Mouse (Mus musculus) thymus, adult 2 months (tissue): ENCODE data around the gene Sgca.

Source experiments
- CTCF ChIP-seq: fragments of 200-500 bp; IDR thresholded peaks from 2 replicates; pipeline ENCODE4 v1.5.1; 2012; ENCODE audit warnings: mild to moderate bottlenecking, control low read depth, low read length, moderate library complexity, borderline replicate concordance; ENCODE audit not compliant: control insufficient read depth, poor library complexity, insufficient read depth; ENCODE audit errors: extremely low read depth
- POLR2A ChIP-seq: fragments of 200-500 bp; IDR thresholded peaks from 2 replicates; pipeline ENCODE4 v1.6.1; 2012; ENCODE audit warnings: mild to moderate bottlenecking, low read length, control low read depth, moderate library complexity; ENCODE audit not compliant: control insufficient read depth, poor library complexity, insufficient read depth; ENCODE audit errors: extremely low read depth

DNA sequence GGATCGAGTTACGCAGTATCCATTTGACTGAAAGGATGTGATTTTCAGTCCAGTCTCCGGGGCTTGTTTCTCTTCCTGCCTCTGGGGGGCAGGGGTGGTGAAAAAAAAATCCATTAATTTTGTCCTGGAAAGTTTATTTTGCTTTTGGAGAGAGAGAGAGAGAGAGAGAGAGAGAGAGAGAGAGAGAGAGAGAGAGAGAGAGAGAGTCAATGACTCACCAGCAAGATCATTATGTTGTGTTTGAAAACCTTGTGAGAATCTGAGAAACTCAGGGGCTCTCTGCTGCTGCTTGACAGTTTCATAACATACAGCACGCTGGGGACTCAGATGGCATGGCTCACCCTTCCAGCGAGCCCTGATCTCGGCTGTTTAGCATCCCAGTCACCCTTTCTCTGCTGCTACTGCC lies 55.1 kb downstream of the Sgca start:
- TF ChIP-seq POLR2A (no peak), CTCF (no peak)
